ENCODE assay signal across 9 mouse cellular contexts in genomic region chr16:31425508-31425907, GRCm38 (mm10). TPM values are rescaled to one million over a fixed set of nuclear protein-coding genes. Genes with fewer than 3 reads are reported as not detected.
DNase-seq lines count a peak whose midpoint lies in the region; ATAC-seq and TF ChIP-seq lines count a peak whose summit lies in the region.
"Had no signal": no experiment of that assay in that cellular context is flagged by ENCODE, and none has a peak within 500 bp of the region (broad histone marks: within the 10 kb centered on the region; RNA-seq: fewer than 3 reads in every experiment).

No protein-coding gene starts in this region.

- WGBS in hindbrain, embryonic 11.5 days = 4% methylated on average over 4 of the region's 4 CpGs
- WGBS in hindbrain, embryonic 13.5 days = 3% methylated on average over 4 of the region's 4 CpGs
- 0% methylated on average over 4 of the region's 4 CpGs for WGBS in liver, embryonic 12.5 days (ENCODE audit: insufficient replicate concordance)

- no peak for ATAC-seq in hindbrain, embryonic 11.5 days (ENCODE audit: low FRiP score)
- no peak for ATAC-seq in hindbrain, embryonic 13.5 days (ENCODE audit: low FRiP score)
- no peak for ATAC-seq in liver, embryonic 12.5 days

- no peaks in the 10 kb centered on the region; the same call in 1 of the 2 replicates for H3K4me1 ChIP-seq in hindbrain, embryonic 11.5 days (replicated peaks; ENCODE audit: control insufficient read depth, insufficient read depth, low read length)
- H3K4me1 ChIP-seq in hindbrain, embryonic 13.5 days (replicated peaks) = peaks cover 12% of the 10 kb centered on the region
- peaks cover 12 to 33% of the 10 kb centered on the region in 2 experiments for H3K4me1 ChIP-seq in MEL (ENCODE audit: control insufficient read depth in 1 of 2, insufficient read depth in 2 of 2, low read length in 2 of 2)
- H3K4me1 ChIP-seq in liver, embryonic 12.5 days = peaks cover 58% of the 10 kb centered on the region

- no peak overlapping the region for H3K9ac ChIP-seq in hindbrain, embryonic 11.5 days (ENCODE audit: low read depth, low read length)
- no peak overlapping the region for H3K9ac ChIP-seq in hindbrain, embryonic 13.5 days
- H3K9ac ChIP-seq in MEL (ENCODE audit: control insufficient read depth, low read depth, low read length, poor library complexity, severe bottlenecking) = no peak overlapping the region
- no peak overlapping the region for H3K9ac ChIP-seq in liver, embryonic 12.5 days
- H3K9ac ChIP-seq: embryonic facial prominence, embryonic 15.5 days had no signal

- no peaks in the 10 kb centered on the region for H3K9me3 ChIP-seq in hindbrain, embryonic 11.5 days (ENCODE audit: control insufficient read depth, low read length)
- H3K9me3 ChIP-seq in hindbrain, embryonic 13.5 days = no peaks in the 10 kb centered on the region
- H3K9me3 ChIP-seq in MEL (replicated peaks; ENCODE audit: insufficient read depth, low read length) = no peaks in the 10 kb centered on the region
- H3K9me3 ChIP-seq in liver, embryonic 12.5 days (replicated peaks) = no peaks in the 10 kb centered on the region
- H3K9me3 ChIP-seq: embryonic facial prominence, embryonic 15.5 days had no signal

- peak; percentile 32 to 34; a peak in 2 of 4 replicates for TF ChIP-seq EP300 in MEL (IDR thresholded peaks at IDR 0.05; ENCODE audit: low read depth in 1 of 2, low read length in 2 of 2)

- H3K4me2 ChIP-seq in hindbrain, embryonic 11.5 days (replicated peaks; ENCODE audit: low read depth, low read length) = no peak overlapping the region
- no peak overlapping the region for H3K4me2 ChIP-seq in hindbrain, embryonic 13.5 days
- H3K4me2 ChIP-seq in liver, embryonic 12.5 days = peak overlapping the region; percentile 45; the same call in 1 of the 2 replicates
- H3K4me2 ChIP-seq: embryonic facial prominence, embryonic 15.5 days had no signal

- H3K4me3 ChIP-seq in hindbrain, embryonic 11.5 days (ENCODE audit: low read depth, low read length) = no peak overlapping the region
- H3K4me3 ChIP-seq in hindbrain, embryonic 13.5 days = no peak overlapping the region
- no peak overlapping the region for H3K4me3 ChIP-seq in MEL (ENCODE audit: control insufficient read depth in 1 of 2, insufficient read depth in 1 of 2, low read depth in 2 of 2, low read length in 2 of 2)
- no peak overlapping the region for H3K4me3 ChIP-seq in liver, embryonic 12.5 days
- H3K4me3 ChIP-seq: embryonic facial prominence, embryonic 15.5 days had no signal

- TF ChIP-seq RAD21 in MEL (IDR thresholded peaks at IDR 0.05; ENCODE audit: low read depth, low read length) = peak; percentile 52

- TF ChIP-seq POLR2A in MEL (IDR thresholded peaks at IDR 0.05; ENCODE audit: control insufficient read depth in 1 of 2, insufficient read depth in 1 of 2, low read depth in 1 of 2, low read length in 2 of 2, poor library complexity in 1 of 2) = no peak

- TF ChIP-seq CTCF in MEL (IDR thresholded peaks at IDR 0.05 in 2 of 3, conservative IDR thresholded peaks at IDR 0.05 in 1 of 3; ENCODE audit: control insufficient read depth in 1 of 3, insufficient read depth in 1 of 3, low read depth in 2 of 3, low read length in 3 of 3, poor library complexity in 1 of 3, severe bottlenecking in 1 of 3) = peak; percentile 84 to 96 (median 94)

- peaks cover 15% of the 10 kb centered on the region for H3K27me3 ChIP-seq in hindbrain, embryonic 11.5 days (ENCODE audit: control insufficient read depth, insufficient read depth, low read length)
- peaks cover 13% of the 10 kb centered on the region for H3K27me3 ChIP-seq in hindbrain, embryonic 13.5 days
- no peaks in the 10 kb centered on the region for H3K27me3 ChIP-seq in MEL (ENCODE audit: control insufficient read depth in 1 of 2, insufficient read depth in 2 of 2, low read length in 2 of 2)
- H3K27me3 ChIP-seq in liver, embryonic 12.5 days (replicated peaks) = peaks cover 34% of the 10 kb centered on the region

- H3K36me3 ChIP-seq in hindbrain, embryonic 11.5 days (ENCODE audit: control insufficient read depth, insufficient read depth, low read length) = no peaks in the 10 kb centered on the region
- no peaks in the 10 kb centered on the region for H3K36me3 ChIP-seq in hindbrain, embryonic 13.5 days
- H3K36me3 ChIP-seq in MEL (ENCODE audit: control insufficient read depth in 1 of 2, insufficient read depth in 2 of 2, low read length in 2 of 2) = peaks cover 0 to 26% of the 10 kb centered on the region in 2 experiments; a peak in 2 of 4 replicates
- H3K36me3 ChIP-seq in liver, embryonic 12.5 days = no peaks in the 10 kb centered on the region
- H3K36me3 ChIP-seq: embryonic facial prominence, embryonic 15.5 days had no signal

- peak; percentile 84 for DNase-seq in hindbrain, embryonic 11.5 days (ENCODE audit: low spot score)
- DNase-seq in MEL (ENCODE audit: low read depth, low spot score) = peak; percentile 77
- DNase-seq in cerebellum, adult 8-10 months = peak; percentile 89
- peak; percentile 67 to 80 for DNase-seq in heart, postnatal 36 days
- peak; percentile 63 for DNase-seq in retina, postnatal 7 days (ENCODE audit: low read depth, low spot score)
- DNase-seq in urinary bladder, adult 18-20 months (ENCODE audit: low spot score in 2 of 2) = peak; percentile 60 to 84

- peaks cover 13% of the 10 kb centered on the region for H3K79me2 ChIP-seq in MEL (ENCODE audit: control insufficient read depth, insufficient read depth, low read length, poor library complexity)

- intact Hi-C loops in heart, postnatal 36 days (cut with DNase I) = no loop called here

- H3K27ac ChIP-seq in hindbrain, embryonic 11.5 days (ENCODE audit: low read depth, low read length) = no peak overlapping the region
- no peak overlapping the region for H3K27ac ChIP-seq in hindbrain, embryonic 13.5 days
- H3K27ac ChIP-seq in MEL (ENCODE audit: control insufficient read depth, low read depth, low read length) = no peak overlapping the region
- no peak overlapping the region for H3K27ac ChIP-seq in liver, embryonic 12.5 days
- H3K27ac ChIP-seq: embryonic facial prominence, embryonic 15.5 days had no signal

TF ChIP-seq in MEL, 35 proteins besides CTCF, POLR2A, EP300 and RAD21 (continues in another document):
- TF ChIP-seq MYB (IDR thresholded peaks at IDR 0.05; ENCODE audit: low read depth, low read length) (no peak), SIN3A (IDR thresholded peaks at IDR 0.05; ENCODE audit: low read length) (peak; percentile 44; the same call in 1 of the 2 replicates), RCOR1 (IDR thresholded peaks at IDR 0.05; ENCODE audit: low read depth, low read length) (peak; percentile 44; the same call in 1 of the 2 replicates), NRF1 (IDR thresholded peaks at IDR 0.05; ENCODE audit: insufficient read depth, low read depth, low read length, poor library complexity, severe bottlenecking) (no peak), ZKSCAN1 (IDR thresholded peaks at IDR 0.05; ENCODE audit: low read depth, low read length) (no peak), TAL1 (IDR thresholded peaks at IDR 0.05; ENCODE audit: low read length) (no peak), E2F4 (IDR thresholded peaks at IDR 0.05; ENCODE audit: borderline replicate concordance, low read depth, low read length) (no peak), MAFK (IDR thresholded peaks at IDR 0.05; ENCODE audit: borderline replicate concordance, low read depth, low read length) (no peak), TCF12 (IDR thresholded peaks at IDR 0.05; ENCODE audit: low read depth, low read length) (no peak), MYC (IDR thresholded peaks at IDR 0.05; ENCODE audit: low read depth, low read length) (no peak), MXI1 (IDR thresholded peaks at IDR 0.05; ENCODE audit: low read depth, low read length) (peak; percentile 29; the same call in 1 of the 2 replicates), KAT2A (conservative IDR thresholded peaks at IDR 0.05; ENCODE audit: low read depth, low read length) (no peak), ETS1 (IDR thresholded peaks at IDR 0.05; ENCODE audit: low read depth, low read length) (0 out of 2 replicates have a peak, but pooled peaks have one; percentile 35), UBTF (IDR thresholded peaks at IDR 0.05; ENCODE audit: borderline replicate concordance, insufficient read depth, low read depth, low read length) (no peak), MEF2A (IDR thresholded peaks at IDR 0.05; ENCODE audit: extremely low read depth, insufficient replicate concordance, low read depth, low read length, poor library complexity, severe bottlenecking) (no peak), POLR2AphosphoS5 (IDR thresholded peaks at IDR 0.05; ENCODE audit: borderline replicate concordance, low read depth, low read length) (no peak), USF1 (IDR thresholded peaks at IDR 0.05; ENCODE audit: low read depth, low read length) (no peak), MAX (IDR thresholded peaks at IDR 0.05; ENCODE audit: low read length) (peak; percentile 55; the same call in 1 of the 2 replicates), TBP (IDR thresholded peaks at IDR 0.05; ENCODE audit: low read depth, low read length) (no peak), CHD1 (IDR thresholded peaks at IDR 0.05; ENCODE audit: low read depth, low read length) (no peak), ELF1 (IDR thresholded peaks at IDR 0.05; ENCODE audit: low read depth, low read length) (peak; percentile 31; the same call in 1 of the 2 replicates), SMC3 (IDR thresholded peaks at IDR 0.05; ENCODE audit: low read depth, low read length) (peak; percentile 64), MAZ (IDR thresholded peaks at IDR 0.05; ENCODE audit: low read depth, low read length) (peak; percentile 69; the same call in 1 of the 2 replicates), GATA1 (IDR thresholded peaks at IDR 0.05; ENCODE audit: low read depth, low read length) (peak; percentile 37; the same call in 1 of the 2 replicates), USF2 (IDR thresholded peaks at IDR 0.05; ENCODE audit: borderline replicate concordance in 1 of 2, insufficient read depth in 1 of 2, low read depth in 1 of 2, low read length in 2 of 2) (no peak), JUND (IDR thresholded peaks at IDR 0.05; ENCODE audit: low read depth, low read length) (0 out of 2 replicates have a peak, but pooled peaks have one; percentile 35), GABPA (IDR thresholded peaks at IDR 0.05; ENCODE audit: low read depth, low read length) (no peak), HCFC1 (IDR thresholded peaks at IDR 0.05; ENCODE audit: low read depth, low read length) (no peak)

RNA-seq across cellular contexts. Expression of gene Bdh1, which starts 3.4 kb away (rescaled TPM):
- polyA plus RNA-seq in hindbrain, embryonic 11.5 days (2014; fragmentation: Nextera tagmentation; extraction: Ambion mirVana) = 33.4 and 35.6 TPM in 2 replicates
- polyA plus RNA-seq in hindbrain, embryonic 13.5 days (2015; fragmentation: Nextera tagmentation; extraction: Ambion mirVana) = 76.1 and 90.8 TPM in 2 replicates
- 67.5 and 73.4 TPM in 2 replicates for total RNA-seq in MEL (2012; rRNA removed)
- 100 to 1,000 TPM in 1 of 2 experiments, not detected in 1; 187 TPM for polyA plus RNA-seq in MEL (2012; ENCODE audit: insufficient read depth in 1 of 2, insufficient read length in 2 of 2, low read depth in 1 of 2, low replicate concordance in 2 of 2, missing spikeins in 1 of 2)
- total RNA-seq in heart, postnatal 36 days (2021) = 10 to 100 TPM in 1 of 2 experiments, 1 to 10 TPM in 1; 7.0 to 42.5 TPM
- polyA plus RNA-seq in liver, embryonic 12.5 days (2016; fragmentation: Nextera tagmentation; extraction: Ambion mirVana) = 45.8 and 46.6 TPM in 2 replicates
